Comparison of ENCODE assay signal across 8 mouse cellular contexts in the genomic region with DNA sequence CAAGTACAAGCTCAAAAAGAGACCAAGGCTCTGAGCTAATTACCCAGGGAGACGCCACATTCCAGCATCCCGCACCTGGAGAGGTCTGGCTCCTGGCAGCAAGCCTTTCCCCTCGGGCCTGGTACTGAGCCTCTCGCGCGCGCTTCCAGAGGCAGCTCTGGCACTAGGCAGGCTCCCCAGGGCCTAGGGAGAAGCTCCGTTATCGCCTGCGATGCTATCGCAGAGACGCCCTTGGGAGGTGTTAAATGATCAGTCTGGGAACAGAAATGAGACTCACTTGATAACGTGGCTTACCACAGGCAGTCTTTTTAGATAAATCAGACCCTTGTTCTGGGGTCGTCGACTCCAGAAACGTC.
DNase-seq lines count a peak whose midpoint lies in the region; ATAC-seq and TF ChIP-seq lines count a peak whose summit lies in the region.

No protein-coding gene starts in this region.

- DNase-seq in kidney, postnatal 36 days: no peak
- DNase-seq in hindbrain, postnatal 0 days (ENCODE audit: low spot score): no peak
- DNase-seq in c-Kit-positive CD71-positive TER-119-positive erythroid progenitor cells, embryonic 14.5 days (ENCODE audit: low spot score): no peak
- no peak for DNase-seq in spleen, adult 12 weeks (ENCODE audit: low spot score)
- no peak for DNase-seq in ovary, postnatal 36 days (ENCODE audit: low spot score)

- no peak for TF ChIP-seq CTCF in hindbrain, postnatal 0 days (IDR thresholded peaks at IDR 0.05; ENCODE audit: low read depth)

- peak overlapping the region; percentile 75 for H3K4me2 ChIP-seq in kidney, embryonic 14.5 days (replicated peaks; ENCODE audit: low read depth, low read length)
- peak overlapping the region; percentile 79 for H3K4me2 ChIP-seq in hindbrain, postnatal 0 days (ENCODE audit: low read depth, low read length)
- H3K4me2 ChIP-seq in midbrain, embryonic 15.5 days: peak overlapping the region; percentile 64

- H3K9me3 ChIP-seq in kidney, embryonic 14.5 days (ENCODE audit: control insufficient read depth, low read length): no peaks in the 10 kb centered on the region
- no peaks in the 10 kb centered on the region for H3K9me3 ChIP-seq in hindbrain, postnatal 0 days (ENCODE audit: low read length)
- H3K9me3 ChIP-seq in midbrain, embryonic 15.5 days: no peaks in the 10 kb centered on the region

- H3K9ac ChIP-seq in kidney, embryonic 14.5 days (ENCODE audit: low read depth, low read length): peak overlapping the region; percentile 88
- H3K9ac ChIP-seq in hindbrain, postnatal 0 days (replicated peaks; ENCODE audit: low read length): peak overlapping the region; percentile 91
- H3K9ac ChIP-seq in midbrain, embryonic 15.5 days: peak overlapping the region; percentile 90

- H3K4me3 ChIP-seq in kidney, embryonic 14.5 days (ENCODE audit: low read length): peak overlapping the region; percentile 86
- H3K4me3 ChIP-seq in hindbrain, postnatal 0 days (ENCODE audit: low read length): peak overlapping the region; percentile 88
- peak overlapping the region; percentile 90 for H3K4me3 ChIP-seq in midbrain, embryonic 15.5 days

- under 1% methylated on average over 16 of the region's 16 CpGs for WGBS in kidney, embryonic 14.5 days
- WGBS in hindbrain, postnatal 0 days: under 1% methylated on average over 16 of the region's 16 CpGs
- under 1% methylated on average over 16 of the region's 16 CpGs for WGBS in midbrain, embryonic 15.5 days

- no peaks in the 10 kb centered on the region for H3K36me3 ChIP-seq in kidney, embryonic 14.5 days (ENCODE audit: control insufficient read depth, insufficient read depth, low read length)
- H3K36me3 ChIP-seq in hindbrain, postnatal 0 days (ENCODE audit: insufficient read depth, low read length): no peaks in the 10 kb centered on the region
- no peaks in the 10 kb centered on the region for H3K36me3 ChIP-seq in midbrain, embryonic 15.5 days (replicated peaks)

- H3K27me3 ChIP-seq in kidney, embryonic 14.5 days (ENCODE audit: control insufficient read depth, insufficient read depth, low read length): no peaks in the 10 kb centered on the region
- H3K27me3 ChIP-seq in hindbrain, postnatal 0 days (ENCODE audit: insufficient read depth, low read length): no peaks in the 10 kb centered on the region
- no peaks in the 10 kb centered on the region for H3K27me3 ChIP-seq in midbrain, embryonic 15.5 days (replicated peaks)

- peak overlapping the region; percentile 71; the same call in 1 of the 2 replicates for H3K27ac ChIP-seq in kidney, embryonic 14.5 days (ENCODE audit: low read depth, low read length)
- peak overlapping the region; percentile 94 for H3K27ac ChIP-seq in hindbrain, postnatal 0 days
- peak overlapping the region; percentile 97 for H3K27ac ChIP-seq in midbrain, embryonic 15.5 days

- peak; percentile 84 for ATAC-seq in kidney, embryonic 14.5 days (ENCODE audit: low FRiP score, low TSS enrichment)
- peak; percentile 46 for ATAC-seq in common myeloid progenitor, adult 5-6 weeks (replicated peaks; ENCODE audit: low read depth, poor library complexity, severe bottlenecking)
- peak; percentile 74 for ATAC-seq in hindbrain, postnatal 0 days
- peak; percentile 82 for ATAC-seq in midbrain, embryonic 15.5 days (replicated peaks)

- peaks cover 23% of the 10 kb centered on the region for H3K4me1 ChIP-seq in kidney, embryonic 14.5 days (ENCODE audit: control insufficient read depth, insufficient read depth, low read length)
- H3K4me1 ChIP-seq in hindbrain, postnatal 0 days (ENCODE audit: insufficient read depth, low read length): peaks cover 7% of the 10 kb centered on the region; the same call in 1 of the 2 replicates
- H3K4me1 ChIP-seq in midbrain, embryonic 15.5 days: peaks cover 23% of the 10 kb centered on the region
